Mouse (Mus musculus): ENCODE results near the gene Polg. TPM values are rescaled to one million over a fixed set of nuclear protein-coding genes. Genes with fewer than 3 reads are reported as not detected.

Gene Polg
- polyA plus RNA-seq, 2 experiments = 37.6 to 59.8 TPM

DNA sequence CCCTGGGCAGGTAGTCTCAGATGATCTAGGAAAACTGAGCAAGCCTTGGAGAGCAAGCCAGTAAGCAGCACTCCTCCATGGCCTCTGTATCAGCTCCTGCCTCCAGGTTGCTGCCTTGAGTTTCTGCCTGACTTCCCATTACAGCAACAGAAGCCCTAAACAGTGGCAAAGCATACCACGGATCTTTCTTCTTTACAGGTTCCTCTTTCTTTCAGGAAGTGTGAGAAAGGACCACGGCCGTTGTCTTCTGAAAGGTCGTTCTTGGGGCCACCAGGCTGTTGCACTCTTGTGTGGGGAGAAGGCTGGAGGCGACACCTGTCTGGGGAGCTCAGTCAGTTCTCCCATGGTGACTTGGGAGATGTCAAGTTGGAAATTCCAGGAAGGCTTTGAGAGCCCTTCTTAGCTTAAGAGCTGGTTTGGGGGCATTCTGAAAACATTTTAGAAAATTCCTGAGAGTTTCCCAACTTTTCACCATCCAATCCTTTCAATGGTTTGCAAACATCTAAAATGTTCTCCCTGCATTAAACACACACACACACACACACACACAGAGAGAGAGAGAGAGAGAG is 8.8 kb upstream of the Polg start:
- no peak overlapping the region for H3K27ac ChIP-seq (replicated peaks; ENCODE audit: low read depth, low read length)
- no peaks in the 10 kb centered on the region for H3K4me1 ChIP-seq (ENCODE audit: control insufficient read depth, insufficient read depth, low read length)
- no peak for DNase-seq (ENCODE audit: low spot score)
- no peaks in the 10 kb centered on the region for H3K36me3 ChIP-seq (ENCODE audit: control insufficient read depth, insufficient read depth, low read length)
- no peaks in the 10 kb centered on the region for H3K27me3 ChIP-seq (ENCODE audit: control insufficient read depth, insufficient read depth, low read length)
- H3K9me3 ChIP-seq (ENCODE audit: control insufficient read depth, low read length) = no peaks in the 10 kb centered on the region
- H3K4me2 ChIP-seq (replicated peaks; ENCODE audit: low read depth, low read length, severe bottlenecking) = no peak overlapping the region
- WGBS = 74% methylated on average over 5 of the region's 5 CpGs
- H3K4me3 ChIP-seq (replicated peaks; ENCODE audit: low read length) = no peak overlapping the region
- no peak for ATAC-seq (ENCODE audit: low FRiP score, low read depth)
- no peak for TF ChIP-seq POLR2A (IDR thresholded peaks at IDR 0.05; ENCODE audit: borderline replicate concordance, extremely low read depth, insufficient read depth, insufficient read length)
- H3K9ac ChIP-seq (ENCODE audit: low read depth, low read length, severe bottlenecking) = no peak overlapping the region

DNA sequence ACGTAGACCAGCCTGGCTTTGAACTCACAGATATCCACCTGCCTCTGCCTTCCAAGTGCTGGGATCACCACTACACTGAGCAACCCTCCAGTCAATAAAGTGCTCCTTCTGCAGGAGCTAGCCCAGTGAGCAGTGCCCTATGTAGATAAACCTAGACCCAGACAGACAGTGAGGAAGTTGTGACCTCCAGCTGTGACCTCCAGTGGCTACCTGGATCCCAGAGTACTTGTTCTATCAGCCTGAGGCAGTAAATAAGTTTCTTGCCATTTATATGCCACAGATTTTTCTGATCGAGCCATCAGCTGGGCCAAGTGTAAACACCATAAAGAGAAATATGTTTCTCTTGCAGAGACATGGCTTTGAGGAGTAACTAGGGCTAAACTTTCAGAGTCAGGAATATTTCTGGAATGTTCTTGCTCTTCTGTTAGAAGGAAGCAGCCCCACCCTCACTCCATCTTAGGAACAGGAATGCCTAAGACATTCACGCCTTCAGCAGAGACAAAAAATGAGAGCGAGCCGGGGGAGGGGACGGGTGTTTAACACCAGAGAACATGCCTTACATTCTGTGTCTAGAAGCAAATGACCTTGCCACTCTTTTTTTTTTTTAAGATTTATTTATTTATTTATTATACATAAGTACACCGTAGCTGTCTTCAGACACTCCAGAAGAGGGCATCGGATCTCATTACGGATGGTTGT is 7.5 kb upstream of the Polg start:
- no peak overlapping the region for H3K9ac ChIP-seq (ENCODE audit: low read depth, low read length, severe bottlenecking)
- no peaks in the 10 kb centered on the region for H3K4me1 ChIP-seq (ENCODE audit: control insufficient read depth, insufficient read depth, low read length)
- H3K27ac ChIP-seq (replicated peaks; ENCODE audit: low read depth, low read length) = no peak overlapping the region
- no peaks in the 10 kb centered on the region for H3K27me3 ChIP-seq (ENCODE audit: control insufficient read depth, insufficient read depth, low read length)
- no peak for ATAC-seq (ENCODE audit: low FRiP score, low read depth)
- no peak for TF ChIP-seq POLR2A (IDR thresholded peaks at IDR 0.05; ENCODE audit: borderline replicate concordance, extremely low read depth, insufficient read depth, insufficient read length)
- no peaks in the 10 kb centered on the region for H3K36me3 ChIP-seq (ENCODE audit: control insufficient read depth, insufficient read depth, low read length)
- no peak overlapping the region for H3K4me3 ChIP-seq (replicated peaks; ENCODE audit: low read length)
- DNase-seq (ENCODE audit: low spot score) = no peak
- 81% methylated on average over 9 of the region's 9 CpGs for WGBS
- H3K4me2 ChIP-seq (replicated peaks; ENCODE audit: low read depth, low read length, severe bottlenecking) = no peak overlapping the region
- no peaks in the 10 kb centered on the region for H3K9me3 ChIP-seq (ENCODE audit: control insufficient read depth, low read length)

DNA sequence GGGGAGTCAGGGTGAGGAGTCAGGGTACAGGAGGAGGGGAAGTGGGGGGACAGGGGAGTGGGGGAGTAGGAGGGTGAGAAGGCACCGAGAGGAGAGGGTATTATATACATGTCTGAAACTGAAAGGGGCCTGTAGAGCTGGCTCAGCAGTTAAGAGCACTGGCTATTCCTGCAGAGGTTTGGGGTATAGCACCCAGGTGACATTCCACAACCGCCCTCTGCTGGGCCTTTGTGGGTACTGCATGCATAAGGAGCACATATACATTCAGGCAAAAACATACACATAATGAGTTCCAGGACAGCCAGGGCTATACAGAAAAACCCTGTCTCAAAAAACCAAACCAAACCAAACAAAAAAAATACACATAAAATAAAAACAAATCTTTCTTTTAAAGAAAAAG is 6.6 kb upstream of the Polg start:
- no peak for TF ChIP-seq POLR2A (IDR thresholded peaks at IDR 0.05; ENCODE audit: borderline replicate concordance, extremely low read depth, insufficient read depth, insufficient read length)
- 47% methylated on average over 2 of the region's 2 CpGs for WGBS
- H3K4me2 ChIP-seq (replicated peaks; ENCODE audit: low read depth, low read length, severe bottlenecking) = no peak overlapping the region
- H3K27me3 ChIP-seq (ENCODE audit: control insufficient read depth, insufficient read depth, low read length) = no peaks in the 10 kb centered on the region
- no peaks in the 10 kb centered on the region for H3K4me1 ChIP-seq (ENCODE audit: control insufficient read depth, insufficient read depth, low read length)
- no peaks in the 10 kb centered on the region for H3K36me3 ChIP-seq (ENCODE audit: control insufficient read depth, insufficient read depth, low read length)
- no peaks in the 10 kb centered on the region for H3K9me3 ChIP-seq (ENCODE audit: control insufficient read depth, low read length)
- H3K4me3 ChIP-seq (replicated peaks; ENCODE audit: low read length) = no peak overlapping the region
- ATAC-seq (ENCODE audit: low FRiP score, low read depth) = no peak
- DNase-seq (ENCODE audit: low spot score) = no peak
- H3K9ac ChIP-seq (ENCODE audit: low read depth, low read length, severe bottlenecking) = no peak overlapping the region
- no peak overlapping the region for H3K27ac ChIP-seq (replicated peaks; ENCODE audit: low read depth, low read length)

DNA sequence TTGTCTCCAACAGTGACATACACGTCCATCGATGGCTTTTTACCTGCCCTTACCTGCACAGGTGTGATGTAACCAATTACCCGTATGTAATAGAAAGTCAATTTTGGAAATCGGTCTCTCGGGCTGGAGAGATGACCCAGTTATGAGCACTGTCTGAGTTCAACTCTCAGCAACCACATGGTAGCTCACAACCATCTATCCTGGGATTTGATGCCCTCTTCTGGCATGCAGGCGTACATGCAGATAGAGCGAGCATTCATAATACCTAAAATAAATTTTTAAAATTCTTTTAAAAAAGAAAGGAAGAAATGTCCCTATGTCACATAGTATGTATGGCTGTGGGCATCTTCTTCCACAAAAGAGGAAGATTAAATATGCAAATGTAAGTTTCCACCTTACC is 5.3 kb upstream of the Polg start:
- DNase-seq (ENCODE audit: low spot score) = no peak
- WGBS = 64% methylated on average over 7 of the region's 7 CpGs
- no peak overlapping the region for H3K4me3 ChIP-seq (replicated peaks; ENCODE audit: low read length)

DNA sequence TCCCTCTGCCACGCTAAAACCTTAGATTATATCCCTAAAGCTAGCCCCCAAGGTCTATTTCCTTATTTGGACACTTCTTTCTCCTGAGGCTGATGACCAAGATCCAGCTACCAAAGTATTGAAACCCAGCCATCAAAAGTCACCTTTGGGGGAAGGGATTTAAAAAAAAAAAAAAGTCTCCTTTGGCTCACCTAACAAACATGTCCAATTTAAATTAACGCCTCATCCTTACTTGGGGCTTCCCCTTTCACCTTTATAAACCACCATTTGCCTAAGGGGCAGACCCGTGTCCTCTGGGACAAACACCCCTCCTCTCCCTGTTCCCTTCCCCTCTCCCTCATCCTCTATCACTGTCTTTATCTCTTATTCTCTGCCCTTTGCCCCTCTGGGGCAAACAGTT is 4.6 kb upstream of the Polg start:
- H3K4me2 ChIP-seq (replicated peaks; ENCODE audit: low read depth, low read length, severe bottlenecking) = no peak overlapping the region
- no peak overlapping the region for H3K4me3 ChIP-seq (replicated peaks; ENCODE audit: low read length)
- ATAC-seq (ENCODE audit: low FRiP score, low read depth) (no peak), DNase-seq (ENCODE audit: low spot score) (no peak)
- no peak overlapping the region for H3K9ac ChIP-seq (ENCODE audit: low read depth, low read length, severe bottlenecking)
- no peaks in the 10 kb centered on the region for H3K36me3 ChIP-seq (ENCODE audit: control insufficient read depth, insufficient read depth, low read length)
- H3K27me3 ChIP-seq (ENCODE audit: control insufficient read depth, insufficient read depth, low read length) = no peaks in the 10 kb centered on the region
- TF ChIP-seq POLR2A (IDR thresholded peaks at IDR 0.05; ENCODE audit: borderline replicate concordance, extremely low read depth, insufficient read depth, insufficient read length) = no peak
- 52% methylated on average over 3 of the region's 3 CpGs for WGBS
- H3K4me1 ChIP-seq (ENCODE audit: control insufficient read depth, insufficient read depth, low read length) = no peaks in the 10 kb centered on the region
- no peak overlapping the region for H3K27ac ChIP-seq (replicated peaks; ENCODE audit: low read depth, low read length)
- H3K9me3 ChIP-seq (ENCODE audit: control insufficient read depth, low read length) = no peaks in the 10 kb centered on the region

More for the DNA sequence above, 5.3 kb upstream of the Polg start:
- H3K9ac ChIP-seq (ENCODE audit: low read depth, low read length, severe bottlenecking) = no peak overlapping the region
- no peak overlapping the region for H3K4me2 ChIP-seq (replicated peaks; ENCODE audit: low read depth, low read length, severe bottlenecking)
- H3K36me3 ChIP-seq (ENCODE audit: control insufficient read depth, insufficient read depth, low read length) = no peaks in the 10 kb centered on the region
- TF ChIP-seq POLR2A (IDR thresholded peaks at IDR 0.05; ENCODE audit: borderline replicate concordance, extremely low read depth, insufficient read depth, insufficient read length) = no peak
- ATAC-seq (ENCODE audit: low FRiP score, low read depth) = no peak
- no peaks in the 10 kb centered on the region for H3K9me3 ChIP-seq (ENCODE audit: control insufficient read depth, low read length)
- no peak overlapping the region for H3K27ac ChIP-seq (replicated peaks; ENCODE audit: low read depth, low read length)
- no peaks in the 10 kb centered on the region for H3K27me3 ChIP-seq (ENCODE audit: control insufficient read depth, insufficient read depth, low read length)
- no peaks in the 10 kb centered on the region for H3K4me1 ChIP-seq (ENCODE audit: control insufficient read depth, insufficient read depth, low read length)

Data from limb, embryonic 14.5 days (tissue).